Mouse (Mus musculus) stomach, embryonic 15.5 days (tissue): ENCODE data around the gene Btbd35f8. TPM values are rescaled to one million over a fixed set of nuclear protein-coding genes. Genes with fewer than 3 reads are reported as not detected.
"Not testable (repeated sequence)": the region's sequence is repeated elsewhere in the genome, so short reads cannot be mapped to it uniquely, and the experiment has no call there.

Experiments
- ATAC-seq: fragments of 200-750 bp; cut with Nextera tagmentation; 2 replicates; pipeline ENCODE4 v1.8.0; 2017; ENCODE audit warnings: low read depth, moderate number of reproducible peaks, moderate TSS enrichment; ENCODE audit not compliant: insufficient read depth, low FRiP score
- H3K27ac ChIP-seq: fragments of 300-500 bp; sonication (generic); 2 replicates; pipeline ENCODE4 v1.5.1; 2015; ENCODE audit warnings: mild to moderate bottlenecking, inconsistent platforms
- H3K27me3 ChIP-seq: fragments of 300-500 bp; sonication (generic); replicated peaks from 2 replicates; pipeline ENCODE4 v1.6.1; 2015; ENCODE audit warnings: inconsistent platforms
- H3K36me3 ChIP-seq: fragments of 300-500 bp; sonication (generic); 2 replicates; pipeline ENCODE4 v1.6.1; 2015; ENCODE audit warnings: inconsistent platforms
- H3K4me1 ChIP-seq: fragments of 300-500 bp; sonication (generic); 2 replicates; pipeline ENCODE4 v1.6.1; 2015; ENCODE audit warnings: inconsistent platforms
- H3K4me2 ChIP-seq: fragments of 300-500 bp; sonication (generic); 2 replicates; pipeline ENCODE4 v1.6.1; 2015; ENCODE audit warnings: mild to moderate bottlenecking, inconsistent platforms
- H3K4me3 ChIP-seq: fragments of 300-500 bp; sonication (generic); replicated peaks from 2 replicates; pipeline ENCODE4 v1.5.1; 2015; ENCODE audit warnings: inconsistent platforms
- H3K9ac ChIP-seq: fragments of 300-500 bp; sonication (generic); 2 replicates; pipeline ENCODE4 v1.6.1; 2015; ENCODE audit warnings: inconsistent platforms
- H3K9me3 ChIP-seq: fragments of 300-500 bp; sonication (generic); 2 replicates; pipeline ENCODE4 v1.6.1; 2016; ENCODE audit warnings: inconsistent platforms
- WGBS: fragments of 180-500 bp; shearing (Covaris S2); methylation state at CpG from one replicate; pipeline ENCODE4 v1.1.7; 2015; 5-methylcytosine and 5-hydroxymethylcytosine counted together
- polyA plus RNA-seq: library from polyadenylated mRNA; unstranded; fragments of >200 nt; fragmentation: Nextera tagmentation; extraction: Ambion mirVana; gene quantifications from 2 replicates; pipeline ENCODE4 v1.2.1, GENCODE M21; 2015

Btbd35f8 gene
- not detected in 2 replicates for polyA plus RNA-seq

GRCm38 (mm10) chrX:34450224-34450623 lies at the start of gene Btbd35f8:
Gene Btbd35f8 (plus strand): TSS chrX:34450524.
- H3K4me2 ChIP-seq, ATAC-seq: not testable (repeated sequence)
- WGBS: no CpG with 5 or more reads among the region's 3 CpGs

More at GRCm38 (mm10) chrX:34450224-34450623, at the start of gene Btbd35f8:
- not testable (repeated sequence) for H3K36me3 ChIP-seq, H3K4me3 ChIP-seq, H3K27ac ChIP-seq, H3K4me1 ChIP-seq, H3K27me3 ChIP-seq, H3K9me3 ChIP-seq, H3K9ac ChIP-seq

Other genes starting within 250 kb of the Btbd35f8 start
- not detected in 2 replicates for gene Spin2g, start 211.8 kb upstream of the Btbd35f8 start, polyA plus RNA-seq